Mouse (Mus musculus): Measurements from ENCODE around the gene Upk3a.
A peak's percentile ranks its signal among the peaks of the same experiment; 100 is the strongest.

Gene Upk3a

GRCm38 (mm10) chr15:85049758-85050157 lies 32.8 kb downstream of the Upk3a start:
- DNase-seq (ENCODE audit: low read depth, low spot score): no peak

DNA sequence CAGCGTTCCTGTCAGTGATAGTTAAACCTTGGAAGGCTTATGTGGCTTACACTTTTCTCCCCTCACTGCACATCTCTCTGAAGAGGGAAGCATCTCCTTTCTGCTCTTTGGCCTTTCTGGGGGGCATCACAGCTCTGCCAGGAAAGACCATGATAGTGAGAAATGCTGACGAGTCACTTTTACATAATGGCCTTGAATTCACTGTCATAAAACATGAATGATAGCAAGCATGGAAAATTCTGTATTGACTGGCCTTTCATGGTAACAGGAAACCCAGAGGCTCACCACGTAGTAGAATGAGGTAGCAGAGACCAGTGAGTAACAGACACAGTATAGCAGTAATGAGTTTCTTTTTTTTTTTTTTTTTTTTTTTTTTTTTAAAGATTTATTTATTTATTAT lies 37.2 kb downstream of the Upk3a start:
- DNase-seq (ENCODE audit: low read depth, low spot score): no peak

GRCm38 (mm10) chr15:85055186-85055585 lies 38.2 kb downstream of the Upk3a start:
- DNase-seq (ENCODE audit: low read depth, low spot score): no peak

GRCm38 (mm10) chr15:85063421-85063820 lies 46.5 kb downstream of the Upk3a start:
- DNase-seq (ENCODE audit: low read depth, low spot score): no peak

- DNase-seq (ENCODE audit: low read depth, low spot score): peak; percentile 14
Observed at GRCm38 (mm10) chr15:85070561-85070960, 53.6 kb downstream of the Upk3a start.

Measured in embryo, embryonic 11.5 days (tissue).